Mouse (Mus musculus) C2C12 (cell line): ENCODE data around the gene Rerg.

Experiments
- CEBPB ChIP-seq: IDR thresholded peaks from one replicate; pipeline ENCODE4 v1.6.1; 2011; ENCODE audit warnings: low read depth, mild to moderate bottlenecking, control low read depth, moderate library complexity
- CTCF ChIP-seq: IDR thresholded peaks from one replicate; pipeline ENCODE4 v1.5.1; 2011; ENCODE audit not compliant: control insufficient read depth, insufficient read depth, insufficient read length
- FOSL1 ChIP-seq: IDR thresholded peaks from one replicate; pipeline ENCODE4 v1.8.0; 2011; ENCODE audit warnings: mild to moderate bottlenecking, low read length; ENCODE audit not compliant: poor library complexity, insufficient read depth, severe bottlenecking
- MAX ChIP-seq: IDR thresholded peaks from one replicate; pipeline ENCODE4 v1.6.1; 2011; ENCODE audit warnings: mild to moderate bottlenecking, control low read depth
- MYOD1 ChIP-seq: IDR thresholded peaks from one replicate; pipeline ENCODE4 v1.6.1; 2011; ENCODE audit warnings: low read depth; ENCODE audit not compliant: control insufficient read depth, insufficient read length
- MYOG ChIP-seq: IDR thresholded peaks from one replicate; pipeline ENCODE4 v1.6.1; 2011; ENCODE audit not compliant: control insufficient read depth, insufficient read length; ENCODE audit errors: extremely low read depth
- USF1 ChIP-seq: IDR thresholded peaks from one replicate; pipeline ENCODE4 v1.6.1; 2011; ENCODE audit warnings: low read depth, mild to moderate bottlenecking, control low read depth, moderate library complexity

DNA sequence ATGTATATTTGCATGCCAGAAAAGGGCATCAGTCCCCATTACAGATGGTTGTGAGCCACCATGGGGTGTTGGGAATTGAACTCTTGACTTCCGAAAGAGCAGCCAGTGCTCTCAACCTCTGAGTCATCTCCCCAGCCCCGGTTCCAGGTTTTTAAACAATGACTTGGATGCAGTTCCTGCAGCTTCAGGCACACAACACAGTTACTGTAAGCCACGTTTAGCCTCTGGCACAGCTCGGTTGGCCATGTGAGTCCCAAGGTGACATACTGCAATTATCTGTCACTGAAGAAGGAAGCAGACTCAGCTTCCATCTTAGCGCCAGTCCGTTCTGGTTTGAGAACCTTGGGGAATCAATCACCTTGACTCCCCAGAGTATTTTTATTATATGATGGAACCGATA lies 55.4 kb downstream of the Rerg start:
- TF ChIP-seq CTCF (no peak), MAX (no peak), MYOG (no peak), CEBPB (no peak), MYOD1 (no peak), FOSL1 (no peak), USF1 (no peak)
